Mouse (Mus musculus) naive thymus-derived CD4-positive, alpha-beta T cell, adult 2 months (primary cell): ENCODE data around the gene Adcyap1r1.

Experiments used
- DNase-seq: peaks from one replicate; pipeline ENCODE4 v3.0.0-alpha.2; 2011; ENCODE audit warnings: low read depth

Adcyap1r1 gene

DNA sequence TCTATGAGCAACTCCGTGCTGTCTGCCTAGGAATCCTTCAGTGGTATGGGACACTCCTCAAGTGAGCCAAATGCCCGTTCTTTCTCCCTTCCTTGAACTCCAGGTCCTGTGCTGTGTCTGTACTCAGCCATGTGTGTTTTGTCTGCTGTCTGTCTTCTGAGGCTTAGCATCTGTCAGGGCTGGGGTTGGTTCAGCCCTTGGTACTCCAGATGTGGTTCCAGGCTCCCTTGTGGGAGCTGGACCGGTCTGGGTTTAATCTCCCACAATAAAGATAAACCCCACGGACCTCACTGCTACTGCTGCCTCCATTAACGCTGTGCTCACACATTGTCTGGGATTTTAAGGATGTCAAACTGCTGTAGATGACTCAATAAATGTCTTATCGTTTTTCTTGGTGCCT, 49.3 kb downstream of the Adcyap1r1 start:
- no peak for DNase-seq

DNA sequence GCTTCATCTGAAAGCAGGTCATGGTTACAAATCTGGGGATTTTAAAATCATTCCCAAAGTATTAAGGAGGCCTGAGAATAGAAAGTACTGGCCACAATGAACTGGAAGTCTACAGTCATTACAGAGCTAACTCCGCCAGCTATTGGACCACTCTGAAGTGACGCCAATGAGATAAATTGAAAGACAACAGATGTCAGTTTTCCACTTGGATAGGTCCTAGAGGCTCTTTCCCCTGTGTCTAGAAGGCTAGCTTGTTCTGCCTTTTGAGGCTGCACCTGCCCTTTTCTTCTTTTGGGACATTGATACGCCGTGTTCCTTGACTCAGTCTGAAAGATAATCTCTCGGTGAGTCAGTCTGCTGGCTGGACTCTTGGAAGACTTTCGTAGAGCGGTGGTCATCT, 50.5 kb downstream of the Adcyap1r1 start:
- no peak for DNase-seq

- no peak for DNase-seq
Measured at GRCm38 (mm10) chr6:55504797-55505488, 53.2 kb downstream of the Adcyap1r1 start.

DNA sequence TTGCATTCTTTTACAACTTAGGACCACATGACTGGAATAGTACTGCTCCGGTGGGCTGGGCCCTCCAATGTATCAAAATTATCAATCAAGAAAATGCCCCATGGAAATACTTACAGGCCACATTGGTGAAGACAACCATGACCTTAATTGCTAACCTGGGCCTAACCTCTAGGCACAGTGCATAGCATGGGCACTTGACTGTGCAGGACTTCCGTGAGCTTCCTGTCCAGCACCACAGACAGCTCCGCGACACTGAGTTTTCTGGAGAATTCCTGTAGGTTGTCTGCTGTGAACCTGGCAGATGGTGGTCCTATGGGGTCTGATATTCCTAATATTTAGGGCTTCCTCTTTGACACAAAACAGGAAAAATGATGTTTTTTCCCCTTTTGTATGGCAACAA, 54.7 kb downstream of the Adcyap1r1 start:
- no peak for DNase-seq

DNA sequence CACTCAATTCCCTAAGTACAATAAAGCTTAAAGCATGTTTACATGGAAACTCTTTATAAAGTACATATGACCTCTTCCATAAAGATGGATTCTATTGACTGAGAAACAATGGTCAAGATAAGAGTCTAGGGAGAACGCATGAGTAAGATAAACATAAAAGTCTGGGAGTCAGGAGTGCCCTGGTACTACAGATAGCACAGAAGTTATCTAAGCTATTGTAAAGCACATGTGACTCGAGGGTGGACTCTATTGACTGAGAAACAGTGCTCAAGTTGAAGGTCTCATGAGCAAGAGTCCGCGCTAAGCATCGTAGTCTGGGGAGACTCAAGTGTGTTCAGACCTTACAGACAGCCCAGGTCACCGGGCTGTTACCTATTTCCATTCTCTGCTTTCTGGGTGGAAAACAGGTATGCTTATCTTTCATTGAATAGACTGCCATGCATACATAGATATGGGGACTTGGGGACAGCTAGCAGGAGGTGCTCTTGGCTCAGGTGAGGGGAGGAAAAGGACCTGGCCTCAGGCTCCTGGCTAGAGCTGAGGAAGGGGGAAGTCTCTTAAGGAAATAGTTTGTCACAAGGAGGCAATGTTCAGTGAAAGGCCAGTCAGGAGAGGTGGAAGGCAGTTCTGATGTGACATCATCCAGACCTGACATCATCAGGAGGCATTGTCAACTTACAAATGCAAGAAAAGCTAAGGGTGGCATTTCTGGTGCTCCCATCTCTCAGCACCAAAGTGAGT, 57.5 kb downstream of the Adcyap1r1 start:
- no peak for DNase-seq

GRCm38 (mm10) chr6:55511212-55512065, 59.7 kb downstream of the Adcyap1r1 start:
- peak; percentile 2 for DNase-seq

GRCm38 (mm10) chr6:55512066-55512703, 60.4 kb downstream of the Adcyap1r1 start:
- no peak for DNase-seq

GRCm38 (mm10) chr6:55513477-55513876, 61.7 kb downstream of the Adcyap1r1 start:
- DNase-seq: no peak

- no peak for DNase-seq
Measured at GRCm38 (mm10) chr6:55519605-55520201, 67.9 kb downstream of the Adcyap1r1 start.

- no peak for DNase-seq
Measured at GRCm38 (mm10) chr6:55520237-55521095, 68.7 kb downstream of the Adcyap1r1 start.

GRCm38 (mm10) chr6:55536469-55536868, 84.7 kb downstream of the Adcyap1r1 start:
- DNase-seq: no peak

DNA sequence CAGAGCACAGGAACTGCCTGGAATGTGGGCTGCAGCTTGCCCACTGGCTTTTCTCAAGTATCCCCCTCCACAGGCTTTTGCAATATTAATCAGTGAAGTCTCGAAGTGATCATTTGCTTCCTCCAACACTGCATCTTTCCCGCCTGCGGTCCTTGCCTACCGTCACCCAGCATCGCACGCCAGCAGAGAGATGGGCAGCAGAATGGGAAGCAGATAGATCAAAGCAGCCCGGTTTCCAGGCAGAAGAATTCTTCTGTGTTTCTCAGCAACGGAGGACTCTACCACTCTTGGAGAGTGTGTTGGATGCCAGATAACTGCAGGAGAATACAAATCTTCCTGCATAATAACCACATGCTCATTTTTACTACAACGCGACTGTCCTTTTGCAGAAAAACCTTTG, 87.4 kb downstream of the Adcyap1r1 start:
- no peak for DNase-seq

GRCm38 (mm10) chr6:55542359-55542758, 90.6 kb downstream of the Adcyap1r1 start:
- DNase-seq: no peak

DNA sequence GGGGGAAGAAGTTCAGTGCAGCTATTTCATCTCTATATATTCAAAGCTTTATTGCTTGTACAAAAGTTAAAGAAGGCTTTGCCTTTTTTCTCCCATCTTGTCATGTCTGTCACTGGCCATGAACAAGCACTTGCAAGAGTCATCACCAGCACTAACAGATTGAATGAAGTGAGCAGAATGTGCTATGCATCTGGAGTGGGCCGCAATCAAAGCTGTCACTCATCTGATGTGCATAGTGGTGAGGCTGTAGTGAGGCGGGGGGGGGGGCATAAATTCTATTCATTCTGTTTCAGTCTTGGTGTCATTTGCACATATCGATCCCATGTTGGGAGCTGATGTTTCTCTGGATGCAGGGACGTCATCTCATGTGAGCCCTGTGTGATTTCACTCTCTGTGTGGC, 91.6 kb downstream of the Adcyap1r1 start:
- no peak for DNase-seq

- no peak for DNase-seq
Measured at GRCm38 (mm10) chr6:55549211-55549610, 97.4 kb downstream of the Adcyap1r1 start.

DNA sequence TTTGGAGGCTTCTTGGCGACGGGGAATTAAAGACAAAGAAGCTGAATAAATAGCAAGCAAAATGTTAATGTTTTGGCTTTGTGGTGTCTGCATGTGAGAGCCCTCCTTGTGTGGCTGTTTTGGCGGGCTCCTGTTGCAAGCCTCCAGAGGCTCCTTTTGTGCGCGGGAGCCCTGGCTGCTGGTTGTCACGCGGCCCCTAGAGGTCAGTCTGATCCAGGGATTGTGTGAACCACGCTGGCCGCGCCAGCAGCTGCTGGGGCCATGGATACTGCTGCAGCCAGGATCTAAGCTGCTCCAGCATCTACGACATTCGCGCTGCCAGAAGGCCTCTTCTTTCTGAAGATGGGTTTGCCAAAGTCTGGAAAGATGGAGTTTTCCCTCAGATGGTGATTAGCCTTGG, 99.1 kb downstream of the Adcyap1r1 start:
- no peak for DNase-seq
